Mouse (Mus musculus): ENCODE measurements at regions not wholly inside any gene's neighbourhood (a gene's known extent, or its start where the extent isn't known, plus 50 kb on each side); places are given as distances from the start of the nearest gene placed in this dataset.

DNA sequence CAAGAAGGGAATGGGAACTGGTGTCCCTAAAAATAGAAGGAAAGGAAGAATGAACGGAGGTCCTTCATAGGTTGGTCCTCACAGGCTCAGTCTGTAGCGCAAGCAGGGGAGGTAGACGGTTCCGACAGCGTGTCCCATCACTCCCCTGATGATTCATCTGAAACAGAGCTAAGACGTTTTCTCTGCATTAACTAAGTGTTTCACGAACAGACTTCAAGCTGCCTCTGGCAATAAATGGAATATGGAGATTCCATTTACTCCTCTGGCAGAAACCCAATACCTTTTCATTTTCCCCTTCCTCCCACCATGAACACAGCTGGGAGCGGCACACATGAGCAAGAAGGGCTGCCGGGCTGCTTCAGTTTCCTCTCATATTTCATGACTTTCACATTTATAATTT lies 194.6 kb upstream of the Sox11 start:
- no peak for ATAC-seq (replicated peaks; ENCODE audit: low read depth, poor library complexity, severe bottlenecking)

DNA sequence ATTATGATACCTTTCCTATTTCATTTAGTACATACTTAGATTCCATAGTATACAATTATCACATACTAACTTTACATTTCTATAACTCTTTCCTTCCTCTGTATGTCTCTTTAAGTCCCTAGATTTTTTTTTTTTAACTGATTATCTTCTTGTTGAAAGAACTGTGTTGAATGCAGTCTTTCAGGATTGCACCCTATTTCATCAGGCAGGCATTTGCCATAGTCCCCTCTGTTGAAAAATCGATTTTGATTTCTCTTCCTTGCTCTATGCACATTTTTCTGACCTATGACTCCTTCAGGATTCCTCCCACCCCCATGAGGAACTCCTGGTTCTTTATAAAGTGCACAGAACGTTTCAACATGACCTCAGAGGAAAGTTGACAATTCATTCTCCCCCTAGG lies 183.2 kb upstream of the Sox11 start:
- ATAC-seq (replicated peaks; ENCODE audit: low read depth, poor library complexity, severe bottlenecking): no peak

DNA sequence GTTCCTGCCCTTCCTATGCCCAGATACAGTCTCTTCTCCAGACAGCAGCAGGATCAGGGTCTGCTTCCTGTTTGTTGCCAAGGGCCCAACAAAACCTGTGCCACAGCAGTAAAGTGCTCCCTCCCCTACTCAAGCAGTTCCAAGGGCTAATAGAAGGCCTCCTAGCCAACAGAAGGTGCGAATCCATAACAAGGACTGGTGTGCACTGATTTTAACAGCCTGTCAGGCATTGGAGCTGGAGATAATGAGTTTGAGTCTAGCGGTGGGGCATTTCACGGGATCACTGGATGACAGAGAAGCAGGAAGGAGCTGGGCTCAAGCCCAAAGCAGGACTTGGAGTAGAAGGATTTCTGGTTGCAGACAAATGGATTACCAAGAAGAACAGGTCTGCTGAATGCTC lies 170.9 kb upstream of the Sox11 start:
- no peak for ATAC-seq (replicated peaks; ENCODE audit: low read depth, poor library complexity, severe bottlenecking)

- no peak for ATAC-seq (replicated peaks; ENCODE audit: low read depth, poor library complexity, severe bottlenecking)
Measured at GRCm38 (mm10) chr12:27508226-27508560, 165.8 kb upstream of the Sox11 start.

GRCm38 (mm10) chr12:27507523-27508225 lies 165.3 kb upstream of the Sox11 start:
- ATAC-seq (replicated peaks; ENCODE audit: low read depth, poor library complexity, severe bottlenecking): no peak

GRCm38 (mm10) chr12:27502716-27503486 lies 160.5 kb upstream of the Sox11 start:
- ATAC-seq (replicated peaks; ENCODE audit: low read depth, poor library complexity, severe bottlenecking): no peak

GRCm38 (mm10) chr12:27500516-27500915 lies 158.1 kb upstream of the Sox11 start:
- ATAC-seq (replicated peaks; ENCODE audit: low read depth, poor library complexity, severe bottlenecking): no peak

DNA sequence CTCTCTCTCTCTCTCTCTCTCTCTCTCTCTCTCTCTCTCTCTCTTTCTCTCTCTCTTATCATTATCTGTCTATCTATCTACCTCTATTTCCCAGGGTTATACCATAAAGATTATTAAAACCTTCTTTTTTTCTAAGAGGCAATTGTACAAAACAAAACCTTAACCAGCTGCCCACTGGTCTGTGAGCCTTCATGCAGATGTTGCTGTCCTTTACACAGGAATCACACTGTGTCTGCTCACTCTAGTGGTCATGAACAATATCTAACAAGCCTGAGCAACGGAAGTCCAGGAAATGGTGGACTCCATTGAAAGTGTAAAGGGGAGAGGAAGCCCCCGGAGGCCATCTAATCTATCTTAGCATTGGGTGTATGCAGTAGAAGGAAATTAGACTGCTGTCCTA lies 156.9 kb upstream of the Sox11 start:
- ATAC-seq (replicated peaks; ENCODE audit: low read depth, poor library complexity, severe bottlenecking): no peak

DNA sequence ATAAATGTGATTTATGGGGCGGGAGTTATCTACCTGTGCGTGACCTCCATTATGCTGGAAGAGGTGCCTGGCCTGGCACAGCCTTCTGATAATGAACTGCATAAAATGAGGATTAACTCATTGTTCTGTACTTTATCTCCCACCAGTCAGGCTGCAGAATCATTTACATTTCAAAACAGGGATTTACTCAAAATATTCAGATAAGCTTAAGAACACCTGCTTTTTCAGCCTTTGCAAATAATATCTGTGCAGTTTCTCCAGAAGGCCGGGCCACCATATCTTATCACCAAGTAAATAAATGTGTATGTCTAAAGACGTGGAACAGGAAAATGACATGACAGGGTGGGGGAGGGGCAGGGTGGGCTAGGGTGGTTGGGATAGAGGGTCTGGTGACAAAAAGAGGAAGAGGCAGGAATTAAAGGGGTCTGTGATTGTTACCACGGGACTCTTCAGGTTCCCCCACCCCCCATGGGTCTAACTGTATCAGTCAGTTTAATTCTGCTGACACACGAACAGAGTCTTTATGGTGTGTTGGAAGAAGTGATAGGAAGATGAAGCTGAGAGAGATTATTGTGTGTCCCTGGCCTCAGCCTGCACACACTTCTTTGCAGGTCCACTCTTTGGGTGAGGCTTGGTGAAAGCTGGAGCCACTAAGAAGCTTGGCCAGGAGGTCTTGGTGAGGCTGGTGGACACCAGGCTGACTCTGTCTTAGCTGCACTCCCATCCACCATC lies 154.6 kb upstream of the Sox11 start:
- ATAC-seq (replicated peaks; ENCODE audit: low read depth, poor library complexity, severe bottlenecking): no peak

DNA sequence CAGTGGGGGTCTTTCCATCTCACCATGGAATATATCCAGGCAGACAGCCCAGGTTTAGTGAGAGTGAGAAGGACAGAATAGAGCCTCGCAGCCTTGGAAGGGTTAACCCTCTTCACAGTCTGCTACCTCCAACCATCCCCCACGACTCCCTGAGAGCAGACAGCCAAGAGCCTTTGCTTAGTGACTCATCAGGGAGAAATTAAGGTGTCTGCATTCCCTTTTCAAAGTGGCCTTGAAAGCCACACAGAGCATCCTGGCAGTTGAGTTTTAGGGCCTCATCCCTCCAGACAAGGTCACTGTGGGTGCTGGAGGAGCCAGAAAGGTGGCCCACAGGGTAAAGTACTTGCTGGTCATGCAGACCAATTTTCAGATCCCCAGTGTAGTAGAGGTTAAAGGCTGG lies 149.9 kb upstream of the Sox11 start:
- ATAC-seq (replicated peaks; ENCODE audit: low read depth, poor library complexity, severe bottlenecking): no peak

DNA sequence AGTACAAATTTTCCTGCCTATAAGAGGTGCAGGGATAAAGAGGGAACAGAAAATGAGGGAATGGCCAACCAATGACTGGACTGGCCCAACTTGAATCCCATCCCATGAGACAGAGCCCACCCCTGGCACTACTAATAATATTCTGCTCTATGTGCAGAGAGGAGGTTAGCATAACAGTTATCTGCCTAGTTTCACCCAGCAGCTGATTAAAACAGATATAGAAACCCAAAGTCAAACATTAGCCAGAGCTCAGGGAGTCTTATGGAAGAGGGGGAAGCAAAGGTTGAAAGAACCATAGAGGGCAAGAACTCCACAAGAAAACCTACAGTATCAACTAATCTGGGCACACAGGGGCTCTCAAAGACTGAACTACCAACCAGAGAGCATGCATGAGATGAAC lies 138.9 kb upstream of the Sox11 start:
- no peak for ATAC-seq (replicated peaks; ENCODE audit: low read depth, poor library complexity, severe bottlenecking)

DNA sequence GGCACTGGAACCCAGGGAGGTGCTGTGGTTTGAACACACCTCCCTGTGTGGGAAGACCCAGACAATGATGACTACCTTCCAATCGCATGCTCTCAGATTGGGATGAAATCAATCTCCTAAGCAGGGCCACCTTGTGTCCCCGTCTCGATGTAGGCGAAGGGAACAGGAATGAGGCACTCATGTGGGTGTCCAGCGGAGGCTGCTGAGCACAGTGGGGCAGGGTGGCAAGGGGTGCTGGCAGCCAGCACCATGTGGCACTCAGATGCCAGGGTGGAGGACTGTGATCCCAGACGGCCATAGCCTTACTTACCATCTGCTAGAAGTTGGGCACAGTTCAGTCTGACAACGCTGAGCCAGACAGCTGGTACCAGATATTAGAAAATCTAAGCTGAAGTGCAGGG lies 137.2 kb upstream of the Sox11 start:
- no peak for ATAC-seq (replicated peaks; ENCODE audit: low read depth, poor library complexity, severe bottlenecking)

DNA sequence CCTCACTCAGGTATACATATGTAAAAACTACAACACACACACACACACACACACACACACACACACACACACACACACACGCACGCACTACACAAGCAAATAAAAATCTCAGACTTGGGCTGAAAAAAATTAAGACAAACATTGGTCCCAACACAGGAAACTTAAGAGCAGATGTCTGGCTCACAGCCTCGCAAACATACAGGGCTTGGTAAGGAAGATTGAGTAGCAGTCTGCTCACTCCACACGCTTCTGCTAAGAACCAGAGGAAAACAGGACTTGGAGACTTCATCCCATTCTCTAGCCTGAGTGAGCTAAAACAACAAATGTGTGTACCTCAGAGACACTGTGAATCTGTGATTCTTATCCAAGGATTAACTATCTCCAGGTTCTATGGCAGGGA lies 132.3 kb upstream of the Sox11 start:
- ATAC-seq (replicated peaks; ENCODE audit: low read depth, poor library complexity, severe bottlenecking): no peak

DNA sequence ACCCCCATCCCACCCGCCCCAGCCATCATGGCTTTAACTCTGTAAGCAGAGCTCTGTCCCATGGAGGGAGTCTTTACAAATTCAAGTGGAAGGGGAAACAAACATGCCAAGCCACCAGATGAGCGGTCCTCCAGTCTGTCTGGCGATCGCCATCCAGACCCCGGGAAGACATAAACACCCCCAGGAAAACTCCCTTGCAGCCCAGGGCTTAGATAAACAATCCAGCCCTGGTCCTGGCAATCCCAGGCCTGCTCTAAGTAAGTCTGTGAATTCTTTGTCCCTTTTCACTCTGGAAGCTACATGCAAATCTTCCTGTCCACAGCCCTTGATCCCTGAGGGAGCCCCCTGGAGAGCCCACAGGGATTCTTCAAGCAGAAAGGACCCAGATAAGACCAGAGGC lies 129.2 kb upstream of the Sox11 start:
- no peak for ATAC-seq (replicated peaks; ENCODE audit: low read depth, poor library complexity, severe bottlenecking)

DNA sequence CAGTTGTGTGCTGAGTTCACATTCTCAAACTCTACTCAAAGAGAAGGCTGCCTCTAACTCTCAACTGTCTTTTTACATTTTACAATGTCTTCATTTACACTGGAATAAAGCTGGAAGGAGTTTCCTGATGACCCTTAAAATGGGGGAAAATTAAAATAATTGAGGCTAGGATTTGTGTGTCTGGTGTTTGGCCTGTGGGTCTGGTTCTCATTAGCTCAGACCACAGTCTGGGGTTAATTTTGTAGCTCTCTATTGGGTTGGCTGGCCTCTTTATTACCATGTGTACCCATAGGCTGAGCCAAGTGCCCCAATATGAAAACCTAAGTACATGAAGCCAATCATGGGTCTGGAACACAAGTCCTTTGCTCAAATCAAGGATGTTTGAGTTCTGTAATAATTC lies 128.0 kb upstream of the Sox11 start:
- ATAC-seq (replicated peaks; ENCODE audit: low read depth, poor library complexity, severe bottlenecking): no peak

- no peak for ATAC-seq (replicated peaks; ENCODE audit: low read depth, poor library complexity, severe bottlenecking)
Measured at GRCm38 (mm10) chr12:27468782-27469181, 126.4 kb upstream of the Sox11 start.

- no peak for ATAC-seq (replicated peaks; ENCODE audit: low read depth, poor library complexity, severe bottlenecking)
Measured at GRCm38 (mm10) chr12:27468141-27468540, 125.8 kb upstream of the Sox11 start.

DNA sequence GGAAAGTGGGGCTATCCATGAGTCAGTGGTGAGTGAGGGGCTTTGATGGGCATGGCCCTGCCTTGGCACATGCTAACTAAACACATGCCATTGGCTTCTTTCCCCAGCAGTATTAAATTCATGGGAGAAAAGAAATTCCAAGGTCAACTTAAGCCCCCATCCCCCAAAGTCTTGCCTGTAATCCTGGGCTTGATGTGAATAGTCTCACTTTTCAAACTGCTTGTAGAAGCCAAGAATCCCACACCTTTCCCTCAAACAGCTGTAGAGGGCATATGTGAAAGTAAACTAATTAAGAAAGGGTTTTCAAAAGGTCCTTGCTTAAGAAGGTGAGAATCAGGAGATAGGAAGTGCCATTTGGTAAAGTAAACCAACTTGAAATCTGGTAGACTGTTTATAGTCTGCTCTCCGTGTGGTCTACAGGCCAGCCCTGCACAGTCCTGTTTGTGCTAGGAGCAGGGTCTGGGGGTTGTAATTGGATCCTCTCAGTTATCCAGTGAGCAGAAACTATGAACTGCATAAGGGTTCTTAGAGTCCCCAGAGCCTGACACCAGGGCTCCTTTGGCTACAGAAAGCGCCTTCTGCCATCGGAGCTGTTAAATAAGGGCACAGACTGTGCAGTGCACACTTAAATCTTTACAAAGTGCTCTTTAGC lies 123.3 kb upstream of the Sox11 start:
- ATAC-seq (replicated peaks; ENCODE audit: low read depth, poor library complexity, severe bottlenecking): no peak

GRCm38 (mm10) chr12:27458674-27459073 lies 116.3 kb upstream of the Sox11 start:
- no peak for ATAC-seq (replicated peaks; ENCODE audit: low read depth, poor library complexity, severe bottlenecking)

DNA sequence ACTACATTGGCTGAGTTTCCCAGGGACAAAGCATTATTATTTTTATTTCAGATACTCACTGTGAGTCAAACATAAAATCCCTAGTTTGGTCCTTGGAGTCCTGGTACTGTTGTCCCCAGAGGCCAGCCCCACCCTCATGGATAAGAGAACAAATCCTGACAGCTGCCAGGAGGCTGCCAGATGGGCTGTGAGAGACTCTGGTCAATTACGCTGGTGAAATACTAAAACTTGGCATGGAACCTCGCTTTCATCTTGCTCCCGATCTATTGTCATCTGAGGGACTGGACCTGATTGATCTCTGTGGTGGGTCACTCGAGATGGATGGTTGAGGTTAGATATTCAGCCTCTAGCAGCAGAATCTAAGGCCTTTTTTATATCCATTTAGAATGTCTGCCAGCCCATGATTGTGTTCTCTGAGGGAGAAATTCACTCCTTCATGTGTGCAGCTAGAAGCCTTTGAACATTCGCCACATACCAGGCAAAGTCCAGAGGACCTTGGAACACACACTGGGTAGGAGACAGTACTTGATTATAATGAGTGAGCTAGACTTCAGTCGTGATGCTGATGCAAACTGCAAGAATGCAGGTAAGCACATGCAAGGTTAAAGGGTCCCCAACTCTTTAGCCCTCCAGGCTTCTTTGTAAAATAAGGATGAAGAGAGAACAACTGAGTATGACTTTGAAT lies 95.4 kb upstream of the Sox11 start:
- ATAC-seq (replicated peaks; ENCODE audit: low read depth, poor library complexity, severe bottlenecking): no peak
